In genomic region chr15:79191426-79191825, GRCm38 (mm10) we compare ENCODE assay signal across 20 mouse cellular contexts. TPM values are rescaled to one million over a fixed set of nuclear protein-coding genes. Genes with fewer than 3 reads are reported as not detected.
"Had no signal": no experiment of that assay in that cellular context is flagged by ENCODE, and none has a peak within 500 bp of the region (broad histone marks: within the 10 kb centered on the region; RNA-seq: fewer than 3 reads in every experiment).

No protein-coding gene starts in this region.

- H3K4me2 ChIP-seq: kidney, embryonic 15.5 days; limb, embryonic 12.5 days; midbrain, embryonic 11.5 days; midbrain, embryonic 15.5 days; neural tube, embryonic 13.5 days; stomach, embryonic 15.5 days had no signal

- H3K4me3 ChIP-seq: kidney, embryonic 15.5 days; limb, embryonic 12.5 days; midbrain, embryonic 15.5 days; neural tube, embryonic 13.5 days; stomach, embryonic 15.5 days had no signal

- H3K27ac ChIP-seq: kidney, embryonic 15.5 days; liver, embryonic 14.5 days had no signal

- H3K9me3 ChIP-seq: kidney, embryonic 15.5 days; midbrain, embryonic 15.5 days; neural tube, embryonic 13.5 days; stomach, embryonic 15.5 days had no signal

- H3K9ac ChIP-seq: kidney, embryonic 15.5 days; limb, embryonic 12.5 days; liver, embryonic 14.5 days; midbrain, embryonic 15.5 days; neural tube, embryonic 13.5 days; stomach, embryonic 15.5 days had no signal

- DNase-seq: kidney, adult 2 months; kidney, postnatal 14 days; liver; lung, adult 18-20 months; lung, postnatal 4 days; retina, postnatal 1 day; right cerebral cortex, postnatal 4 days; thymus, adult 2 months; thymus, postnatal 25 days had no signal

- H3K27me3 ChIP-seq: midbrain, embryonic 15.5 days; neural tube, embryonic 13.5 days; stomach, embryonic 15.5 days had no signal

- H3K36me3 ChIP-seq: kidney, embryonic 15.5 days; limb, embryonic 12.5 days; midbrain, embryonic 15.5 days; neural tube, embryonic 13.5 days; stomach, embryonic 15.5 days had no signal

- ATAC-seq: intestine, embryonic 16.5 days; lung, postnatal 0 days; midbrain, embryonic 15.5 days had no signal

RNA-seq across cellular contexts. Expression of gene Sox10, which starts 26.4 kb away (rescaled TPM):
- total RNA-seq: megakaryocyte, adult 5-6 weeks had no signal

RNA-seq across cellular contexts. Expression of gene Gm49486, which starts 37.8 kb away (rescaled TPM):
- polyA plus RNA-seq: spleen, adult 2 months had no signal

RNA-seq across cellular contexts. Expression of gene 1700088E04Rik, which starts 50.4 kb away (rescaled TPM):
- total RNA-seq: megakaryocyte, adult 5-6 weeks had no signal
